ENCODE assay signal across 24 mouse cellular contexts in the genomic region with DNA sequence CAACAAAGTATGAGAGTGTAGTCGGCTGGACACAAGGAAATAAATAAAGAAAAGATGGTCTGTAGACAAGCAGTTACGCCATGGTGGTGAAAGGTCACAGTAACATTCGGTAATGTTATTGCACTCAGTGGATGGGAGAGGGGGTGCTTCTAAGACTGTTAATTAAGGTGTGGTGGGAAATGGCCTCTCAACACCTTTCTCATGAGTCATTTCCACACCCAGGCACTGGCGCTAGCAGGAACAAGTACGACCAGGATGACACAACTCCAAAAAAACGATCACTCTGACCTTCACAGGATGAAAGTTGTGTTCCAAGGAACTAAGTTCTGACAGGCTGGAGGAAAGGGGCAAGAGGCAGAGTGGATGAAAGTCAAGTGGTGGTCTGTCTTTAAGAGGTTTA. TPM values are rescaled to one million over a fixed set of nuclear protein-coding genes. Genes with fewer than 3 reads are reported as not detected.
DNase-seq lines count a peak whose midpoint lies in the region; ATAC-seq and TF ChIP-seq lines count a peak whose summit lies in the region.
"Had no signal": no experiment of that assay in that cellular context is flagged by ENCODE, and none has a peak within 500 bp of the region (broad histone marks: within the 10 kb centered on the region; RNA-seq: fewer than 3 reads in every experiment).

No protein-coding gene starts in this region.

- no peaks in the 10 kb centered on the region for H3K27me3 ChIP-seq in heart, embryonic 15.5 days
- H3K27me3 ChIP-seq in E14TG2a.4 (ENCODE audit: insufficient read depth, low read length): peaks cover 8% of the 10 kb centered on the region; the same call in 1 of the 2 replicates
- no peaks in the 10 kb centered on the region for H3K27me3 ChIP-seq in intestine, postnatal 0 days (replicated peaks; ENCODE audit: control insufficient read depth, insufficient read depth, low read length)
- H3K27me3 ChIP-seq: embryonic facial prominence, embryonic 13.5 days; hindbrain, embryonic 15.5 days had no signal

- no peak overlapping the region for H3K4me3 ChIP-seq in heart, embryonic 15.5 days
- H3K4me3 ChIP-seq in E14TG2a.4 (replicated peaks; ENCODE audit: low read length): 0 out of 2 replicates have a peak overlapping the region, but pooled peaks have one; percentile 5
- H3K4me3 ChIP-seq in intestine, postnatal 0 days (ENCODE audit: low read depth, low read length): no peak overlapping the region
- H3K4me3 ChIP-seq: embryonic facial prominence, embryonic 13.5 days; forebrain, embryonic 12.5 days; hindbrain, embryonic 15.5 days had no signal

- intact Hi-C loops in heart, postnatal 25 days (cut with DNase I): no loop called here

- H3K9ac ChIP-seq in heart, embryonic 15.5 days: no peak overlapping the region
- H3K9ac ChIP-seq in intestine, postnatal 0 days (ENCODE audit: low read depth, low read length): no peak overlapping the region
- H3K9ac ChIP-seq: embryonic facial prominence, embryonic 13.5 days; forebrain, embryonic 12.5 days; hindbrain, embryonic 15.5 days had no signal

- WGBS in heart, embryonic 15.5 days: 33% methylated on average over 6 of the region's 6 CpGs
- 23% methylated on average over 6 of the region's 6 CpGs for WGBS in intestine, postnatal 0 days

- ATAC-seq in heart, embryonic 15.5 days (replicated peaks; ENCODE audit: insufficient number of reproducible peaks, insufficient read depth, low FRiP score, low read depth): no peak
- peak; percentile 60 for ATAC-seq in intestine, postnatal 0 days
- ATAC-seq: CD4-positive, CD25-positive, alpha-beta regulatory T cell, adult 4 months; forebrain, embryonic 16.5 days; inflammation-experienced regulatory T-cells, adult 6 months; Patski had no signal

- no peaks in the 10 kb centered on the region for H3K36me3 ChIP-seq in heart, embryonic 15.5 days
- no peaks in the 10 kb centered on the region for H3K36me3 ChIP-seq in E14TG2a.4 (ENCODE audit: insufficient read depth, low read length)
- H3K36me3 ChIP-seq in intestine, postnatal 0 days (ENCODE audit: control insufficient read depth, insufficient read depth): no peaks in the 10 kb centered on the region
- H3K36me3 ChIP-seq: embryonic facial prominence, embryonic 13.5 days; forebrain, embryonic 12.5 days; hindbrain, embryonic 15.5 days had no signal

- no peaks in the 10 kb centered on the region for H3K9me3 ChIP-seq in heart, embryonic 15.5 days (replicated peaks)
- no peaks in the 10 kb centered on the region for H3K9me3 ChIP-seq in E14TG2a.4 (ENCODE audit: low read length)
- H3K9me3 ChIP-seq in intestine, postnatal 0 days (ENCODE audit: control insufficient read depth): no peaks in the 10 kb centered on the region
- H3K9me3 ChIP-seq: embryonic facial prominence, embryonic 13.5 days; forebrain, embryonic 12.5 days; hindbrain, embryonic 15.5 days had no signal

- peaks cover 29% of the 10 kb centered on the region for H3K4me1 ChIP-seq in heart, embryonic 15.5 days (replicated peaks)
- peaks cover 30% of the 10 kb centered on the region for H3K4me1 ChIP-seq in E14TG2a.4 (replicated peaks; ENCODE audit: low read depth, low read length)
- H3K4me1 ChIP-seq in intestine, postnatal 0 days (replicated peaks; ENCODE audit: control insufficient read depth, insufficient read depth, low read length): no peaks in the 10 kb centered on the region

- no peak for TF ChIP-seq CTCF in E14TG2a.4 (conservative IDR thresholded peaks at IDR 0.05; ENCODE audit: low read length)
- TF ChIP-seq CTCF in intestine, postnatal 0 days (IDR thresholded peaks at IDR 0.05; ENCODE audit: low read depth): no peak

- DNase-seq in heart, postnatal 25 days (ENCODE audit: low spot score): no peak
- DNase-seq in 416B (ENCODE audit: low read depth): peak; percentile 33
- DNase-seq in ovary, postnatal 14 days (ENCODE audit: low spot score): no peak
- DNase-seq in adrenal gland, postnatal 10 days: no peak
- no peak for DNase-seq in spleen, postnatal 10 days (ENCODE audit: low spot score in 2 of 2)
- DNase-seq: adrenal gland, adult 2 months; B cell, adult 2 months; cerebellum, adult 11 months; cerebellum, adult 8-10 months; cerebellum, postnatal 36 days; gastrocnemius, postnatal 14 days; heart, postnatal 36 days; kidney, adult 2 months had no signal

- H3K4me2 ChIP-seq in heart, embryonic 15.5 days: no peak overlapping the region
- H3K4me2 ChIP-seq in intestine, postnatal 0 days (replicated peaks; ENCODE audit: low read depth): no peak overlapping the region
- H3K4me2 ChIP-seq: embryonic facial prominence, embryonic 13.5 days; forebrain, embryonic 12.5 days; heart, embryonic 11.5 days; hindbrain, embryonic 15.5 days had no signal

- peak overlapping the region; percentile 40; the same call in 1 of the 2 replicates for H3K27ac ChIP-seq in heart, embryonic 15.5 days
- H3K27ac ChIP-seq in intestine, postnatal 0 days (ENCODE audit: low read depth, low read length): no peak overlapping the region
- H3K27ac ChIP-seq: embryonic facial prominence, embryonic 13.5 days; forebrain, embryonic 12.5 days; hindbrain, embryonic 15.5 days had no signal

RNA-seq across cellular contexts. Expression of gene Cemip2, which starts 4.5 kb away (rescaled TPM):
- 41.2 and 44.3 TPM in 2 replicates for polyA plus RNA-seq in heart, embryonic 15.5 days (2015; fragmentation: Nextera tagmentation; extraction: Ambion mirVana)
- 10 to 100 TPM; 13.7 to 14.1 TPM for total RNA-seq in heart, postnatal 25 days (2021)
- polyA plus RNA-seq in intestine, postnatal 0 days (2015; fragmentation: Nextera tagmentation; extraction: Ambion mirVana): 3.3 and 4.1 TPM in 2 replicates
- total RNA-seq in adrenal gland, postnatal 10 days (2021): 10 to 100 TPM; 23.4 to 25.9 TPM
